Comparison of ENCODE assay signal across 20 mouse cellular contexts in genomic region chr1:179279116-179279515, GRCm38 (mm10).
DNase-seq lines count a peak whose midpoint lies in the region; ATAC-seq and TF ChIP-seq lines count a peak whose summit lies in the region.
"Had no signal": no experiment of that assay in that cellular context is flagged by ENCODE, and none has a peak within 500 bp of the region (broad histone marks: within the 10 kb centered on the region; RNA-seq: fewer than 3 reads in every experiment).

No protein-coding gene starts in this region.

- H3K9me3 ChIP-seq in kidney, postnatal 0 days (replicated peaks; ENCODE audit: low read length): no peaks in the 10 kb centered on the region
- H3K9me3 ChIP-seq: embryonic facial prominence, embryonic 15.5 days; forebrain, embryonic 12.5 days; heart, embryonic 10.5 days; hindbrain, embryonic 12.5 days had no signal

- no peak overlapping the region for H3K4me2 ChIP-seq in kidney, postnatal 0 days (ENCODE audit: low read length)
- H3K4me2 ChIP-seq: embryonic facial prominence, embryonic 15.5 days; forebrain, embryonic 12.5 days; hindbrain, embryonic 12.5 days had no signal

- peak; percentile 75 for DNase-seq in kidney, adult 2 months
- DNase-seq in kidney, postnatal 14 days: no peak
- peak; percentile 80 for DNase-seq in kidney, adult 9 months
- peak; percentile 15 for DNase-seq in kidney, postnatal 0 days (ENCODE audit: low spot score)
- DNase-seq in right cerebral cortex, postnatal 4 days: no peak
- DNase-seq: adrenal gland, adult 8-10 months; adrenal gland, postnatal 36 days; cerebellum, adult 2 months; cerebellum, postnatal 10 days; embryo, embryonic 11 days; gastrocnemius, postnatal 25 days; heart, postnatal 10 days; heart, postnatal 4 days had no signal

- peaks cover 5% of the 10 kb centered on the region; the same call in 1 of the 2 replicates for H3K4me1 ChIP-seq in kidney, adult 2 months (ENCODE audit: control insufficient read depth, insufficient read depth, low read length)
- no peaks in the 10 kb centered on the region for H3K4me1 ChIP-seq in kidney, postnatal 0 days (replicated peaks; ENCODE audit: insufficient read depth, low read length)
- H3K4me1 ChIP-seq: embryonic facial prominence, embryonic 15.5 days; forebrain, embryonic 12.5 days; hindbrain, embryonic 12.5 days had no signal

- no peak overlapping the region for H3K4me3 ChIP-seq in kidney, adult 2 months (ENCODE audit: insufficient read depth, low read depth, low read length)
- no peak overlapping the region for H3K4me3 ChIP-seq in kidney, postnatal 0 days (replicated peaks; ENCODE audit: low read depth, low read length)
- H3K4me3 ChIP-seq: embryonic facial prominence, embryonic 15.5 days; forebrain, embryonic 12.5 days; heart, embryonic 10.5 days; hindbrain, embryonic 12.5 days had no signal

- no peak overlapping the region for H3K9ac ChIP-seq in kidney, postnatal 0 days (ENCODE audit: low read depth, low read length)
- H3K9ac ChIP-seq: embryonic facial prominence, embryonic 15.5 days; forebrain, embryonic 12.5 days; hindbrain, embryonic 12.5 days had no signal

- TF ChIP-seq CTCF in kidney, adult 2 months (conservative IDR thresholded peaks at IDR 0.05; ENCODE audit: insufficient read depth, insufficient read length, low read depth, low read length): no peak
- no peak for TF ChIP-seq CTCF in kidney, postnatal 0 days (IDR thresholded peaks at IDR 0.05; ENCODE audit: low read depth)

- no peak for TF ChIP-seq POLR2A in kidney, adult 2 months (IDR thresholded peaks at IDR 0.05; ENCODE audit: low read depth, low read length)

- no peaks in the 10 kb centered on the region for H3K36me3 ChIP-seq in kidney, adult 2 months (ENCODE audit: control insufficient read depth, insufficient read depth, low read length)
- no peaks in the 10 kb centered on the region for H3K36me3 ChIP-seq in kidney, postnatal 0 days (ENCODE audit: insufficient read depth, low read length)
- H3K36me3 ChIP-seq: embryonic facial prominence, embryonic 15.5 days; forebrain, embryonic 12.5 days; heart, embryonic 10.5 days; hindbrain, embryonic 12.5 days had no signal

- H3K27me3 ChIP-seq in kidney, adult 2 months (replicated peaks; ENCODE audit: control insufficient read depth, insufficient read depth, low read length): no peaks in the 10 kb centered on the region
- H3K27me3 ChIP-seq in kidney, postnatal 0 days (ENCODE audit: insufficient read depth, low read length): no peaks in the 10 kb centered on the region
- H3K27me3 ChIP-seq: embryonic facial prominence, embryonic 15.5 days; forebrain, embryonic 12.5 days; hindbrain, embryonic 12.5 days had no signal

- ATAC-seq in kidney, postnatal 0 days (replicated peaks; ENCODE audit: low FRiP score, low read depth): no peak
- ATAC-seq in erythroblast, adult 5-6 weeks (replicated peaks; ENCODE audit: low FRiP score, poor library complexity, severe bottlenecking): no peak
- ATAC-seq: forebrain, embryonic 16.5 days; hindbrain, embryonic 16.5 days had no signal

- 50% methylated on average over 4 of the region's 4 CpGs for WGBS in kidney, adult 2 months
- WGBS in kidney, postnatal 0 days: 79% methylated on average over 4 of the region's 4 CpGs

- peak overlapping the region; percentile 25; the same call in 1 of the 2 replicates for H3K27ac ChIP-seq in kidney, adult 2 months (ENCODE audit: insufficient read depth, low read depth, low read length)
- H3K27ac ChIP-seq in kidney, postnatal 0 days: no peak overlapping the region; the same call in 1 of the 2 replicates
- H3K27ac ChIP-seq: embryonic facial prominence, embryonic 15.5 days; forebrain, embryonic 12.5 days; hindbrain, embryonic 12.5 days had no signal

Comparison
In these comparisons a context has a peak if more than half of its experiments do, and no peak if none do; other contexts are left out.
1. DNase-seq: peak in kidney, adult 2 months (single experiment), kidney, adult 9 months (single experiment) and kidney, postnatal 0 days (single experiment); none in kidney, postnatal 14 days (single experiment) and right cerebral cortex, postnatal 4 days (single experiment).